Mouse (Mus musculus) urinary bladder, postnatal 10 days (tissue): ENCODE results near the gene Ciao2b.

ENCODE experiments used
- DNase-seq: peaks from one replicate; pipeline ENCODE4 v3.0.0; 2022; ENCODE audit warnings: low spot score

The Ciao2b gene

GRCm38 (mm10) chr8:104613119-104613518, 28.6 kb downstream of the Ciao2b start:
- DNase-seq: no peak

- DNase-seq: no peak
Measured at GRCm38 (mm10) chr8:104611613-104612012, 30.2 kb downstream of the Ciao2b start.

- no peak for DNase-seq
Measured at GRCm38 (mm10) chr8:104610185-104610766, 31.5 kb downstream of the Ciao2b start.

DNA sequence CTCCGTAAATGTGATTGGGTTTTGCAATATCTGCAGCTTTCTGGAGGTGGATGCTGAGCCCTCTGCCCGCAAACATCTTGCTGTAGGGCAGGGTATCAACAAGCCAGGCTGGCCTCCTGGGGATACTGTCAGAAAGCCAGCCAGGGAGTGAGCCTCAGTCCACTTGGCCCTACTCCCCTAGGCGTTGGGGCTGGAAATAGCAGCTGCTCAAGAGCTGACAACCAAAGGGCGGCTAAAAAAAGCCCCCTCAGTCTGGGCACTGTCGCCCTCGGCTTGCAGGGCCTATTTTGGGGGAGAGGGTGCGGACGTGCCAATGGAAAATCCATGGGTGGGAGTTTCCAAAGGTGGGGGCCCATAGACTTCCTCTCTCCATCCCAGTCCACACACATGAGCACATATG, 32.5 kb downstream of the Ciao2b start:
- DNase-seq: no peak

- no peak for DNase-seq
Measured at GRCm38 (mm10) chr8:104607944-104608343, 33.8 kb downstream of the Ciao2b start.

DNA sequence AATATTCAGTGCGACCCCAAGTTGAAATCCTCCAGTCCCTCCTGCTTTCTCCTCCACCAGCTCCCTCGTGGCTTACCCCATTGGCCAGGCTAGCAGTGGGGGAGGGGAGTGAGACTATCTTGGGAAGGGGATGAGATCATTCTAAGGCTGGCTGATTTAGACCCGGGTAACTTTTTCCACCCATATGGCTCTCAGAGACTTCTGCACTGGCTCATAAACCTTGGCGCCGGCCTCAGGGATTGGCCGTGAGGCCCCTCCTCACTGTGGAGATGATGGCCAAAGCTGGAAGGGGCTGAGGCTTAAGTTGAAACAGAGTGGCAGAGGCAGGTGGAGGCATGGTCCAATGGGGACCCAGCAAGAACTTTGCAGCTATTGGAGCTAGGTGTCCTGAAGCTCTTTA, 35.4 kb downstream of the Ciao2b start:
- DNase-seq: no peak

DNA sequence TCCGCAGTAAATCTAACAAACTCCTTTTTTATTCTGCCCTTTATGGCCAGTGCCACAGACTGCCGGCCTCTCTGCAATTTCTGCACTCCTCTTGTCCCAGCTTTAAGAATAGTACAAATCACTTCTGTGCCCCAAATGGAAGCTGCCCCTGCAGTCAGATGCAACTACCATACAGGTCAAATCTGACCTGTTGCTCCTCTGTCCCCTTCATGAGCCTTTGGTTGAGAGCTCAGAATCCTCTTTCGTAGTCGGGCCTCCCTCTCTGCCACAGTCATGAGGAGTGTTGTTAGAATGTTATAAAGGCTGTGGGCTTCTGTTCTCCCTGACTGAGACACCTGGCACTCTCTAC, 38.5 kb downstream of the Ciao2b start:
- DNase-seq: no peak

DNA sequence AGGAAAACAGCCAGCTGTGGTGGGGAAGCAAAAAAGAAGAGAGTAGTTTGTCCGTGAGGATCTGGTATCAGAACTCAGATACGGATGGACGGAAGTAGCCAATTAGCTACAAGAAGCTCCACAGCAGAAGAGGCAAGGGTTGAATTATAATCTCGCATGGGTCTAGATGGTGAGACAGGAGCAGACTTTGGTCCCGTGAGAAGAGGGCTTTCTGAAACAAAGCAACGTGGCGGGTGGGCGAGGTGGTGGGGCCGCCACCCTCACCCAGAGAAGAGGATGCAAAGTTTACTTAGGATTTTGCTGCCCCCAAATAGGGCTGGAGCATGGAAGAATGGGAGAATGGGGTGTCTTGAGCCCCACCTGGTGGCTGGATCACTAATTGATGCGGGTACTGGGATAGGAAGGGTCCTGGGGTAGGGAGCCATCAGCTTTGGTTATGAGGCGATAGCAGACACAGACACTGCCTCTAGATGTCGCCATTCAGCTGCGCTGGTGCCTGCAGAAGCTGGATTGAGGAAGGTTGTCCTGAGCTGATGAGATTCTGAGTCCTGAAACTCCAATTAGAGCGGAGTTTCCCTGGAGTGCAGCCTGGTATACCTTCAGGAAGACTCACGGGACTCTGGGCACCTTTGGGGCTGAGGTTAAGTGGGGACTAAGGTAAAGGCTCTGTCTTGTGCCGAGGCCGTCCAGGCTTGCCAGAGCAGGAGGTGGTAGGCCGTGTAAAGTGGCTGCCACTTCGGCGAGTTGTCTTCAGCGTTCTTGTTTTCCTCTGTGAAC, 39.1 kb downstream of the Ciao2b start:
- DNase-seq: no peak

GRCm38 (mm10) chr8:104601941-104602371, 39.8 kb downstream of the Ciao2b start:
- DNase-seq: no peak

DNA sequence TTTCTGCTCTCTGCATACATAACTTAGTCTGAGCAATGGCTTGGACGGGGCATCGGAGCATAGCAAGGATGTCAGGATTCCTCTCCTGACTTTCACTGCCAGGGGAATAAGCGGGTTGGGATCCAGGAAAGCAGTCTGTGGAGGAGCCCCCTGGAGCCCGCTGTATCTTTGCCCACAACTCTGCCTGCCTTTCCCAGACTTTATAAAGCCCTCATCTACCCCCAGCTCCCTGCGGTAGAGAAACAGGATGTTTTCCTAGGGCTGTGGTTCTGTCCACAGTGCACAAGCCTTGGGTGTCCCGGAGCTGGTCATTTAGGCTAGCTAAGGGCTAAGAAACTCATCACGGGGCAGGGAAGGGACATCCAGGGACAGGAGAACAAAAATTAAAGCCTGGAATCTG, 40.4 kb downstream of the Ciao2b start:
- DNase-seq: no peak

DNA sequence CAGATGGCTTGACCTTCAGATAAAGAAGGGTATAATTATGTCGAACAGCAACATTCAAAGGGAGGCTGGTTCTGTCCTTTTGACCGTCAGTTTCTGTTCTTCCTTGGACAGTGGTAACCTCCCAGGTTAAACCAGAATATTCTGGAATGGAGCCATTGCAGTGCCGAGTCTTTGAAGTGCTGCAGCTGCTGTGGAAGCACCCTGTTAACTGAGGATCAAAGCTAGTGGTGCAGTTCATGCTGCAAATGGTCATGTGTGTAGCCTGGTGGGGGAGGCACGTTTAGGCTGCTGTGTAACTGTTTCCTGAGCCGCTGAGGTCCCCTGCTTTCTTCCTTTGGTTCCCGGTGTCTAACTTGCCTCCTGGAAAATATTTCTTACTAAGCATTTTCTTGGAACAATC, 43.3 kb downstream of the Ciao2b start:
- no peak for DNase-seq

DNA sequence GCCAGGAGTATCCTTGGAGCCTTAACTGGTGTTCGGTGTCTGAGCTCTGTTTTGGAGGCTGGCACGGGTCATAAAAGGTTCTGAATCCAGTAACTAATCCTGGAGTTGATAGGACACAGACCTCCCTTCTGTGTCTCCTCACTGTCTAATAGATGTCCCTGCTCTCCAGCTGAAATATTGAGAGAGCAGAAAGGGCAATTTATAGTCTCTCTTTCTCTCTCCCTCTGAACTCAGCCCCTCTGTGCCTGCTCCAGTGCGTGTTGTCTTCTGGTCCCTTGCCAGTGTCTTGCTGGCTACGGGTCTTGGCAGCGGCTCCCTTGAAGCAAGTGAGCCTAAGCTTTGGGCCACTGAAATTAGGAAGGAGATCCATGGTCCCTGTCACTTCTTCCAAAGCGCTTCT, 44.1 kb downstream of the Ciao2b start:
- DNase-seq: no peak

DNA sequence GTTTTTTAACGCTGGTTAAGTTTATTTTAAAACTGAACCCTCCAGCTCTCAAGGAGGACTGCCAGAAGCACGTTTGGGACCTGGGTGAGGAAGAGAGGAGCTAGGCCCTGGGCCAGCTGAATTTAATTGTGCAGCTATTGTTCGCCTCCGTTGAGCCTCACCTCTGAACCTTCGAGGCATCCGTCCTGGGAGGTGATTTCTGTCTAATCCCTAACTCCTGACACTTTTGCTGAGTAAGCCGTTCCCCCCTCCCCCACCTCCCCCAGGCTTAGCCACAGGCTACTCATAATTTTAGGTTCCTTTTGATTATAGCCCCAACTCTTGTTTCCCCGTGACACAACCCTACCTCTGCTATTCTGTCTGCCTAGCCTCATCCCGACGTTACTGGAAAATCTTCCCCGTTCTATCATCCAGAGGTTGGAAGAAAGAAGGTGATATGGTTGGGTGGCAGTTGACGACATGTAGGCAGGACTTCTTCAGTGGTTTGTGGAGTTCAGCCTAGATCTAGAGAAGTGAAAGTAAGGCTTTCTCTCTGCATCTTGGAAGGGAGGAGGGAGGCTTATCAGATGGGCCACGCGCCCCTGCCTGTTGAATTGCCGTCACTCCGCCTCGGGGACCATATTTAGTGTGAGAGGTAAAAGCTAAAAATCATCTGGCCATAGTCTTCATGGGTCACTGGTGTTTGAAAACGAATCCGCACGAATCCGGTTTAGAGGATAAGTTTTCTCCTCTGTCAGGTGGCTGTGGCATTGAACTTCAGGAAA, 45.8 kb downstream of the Ciao2b start:
- no peak for DNase-seq

GRCm38 (mm10) chr8:104594611-104595362, 47.0 kb downstream of the Ciao2b start:
- no peak for DNase-seq

DNA sequence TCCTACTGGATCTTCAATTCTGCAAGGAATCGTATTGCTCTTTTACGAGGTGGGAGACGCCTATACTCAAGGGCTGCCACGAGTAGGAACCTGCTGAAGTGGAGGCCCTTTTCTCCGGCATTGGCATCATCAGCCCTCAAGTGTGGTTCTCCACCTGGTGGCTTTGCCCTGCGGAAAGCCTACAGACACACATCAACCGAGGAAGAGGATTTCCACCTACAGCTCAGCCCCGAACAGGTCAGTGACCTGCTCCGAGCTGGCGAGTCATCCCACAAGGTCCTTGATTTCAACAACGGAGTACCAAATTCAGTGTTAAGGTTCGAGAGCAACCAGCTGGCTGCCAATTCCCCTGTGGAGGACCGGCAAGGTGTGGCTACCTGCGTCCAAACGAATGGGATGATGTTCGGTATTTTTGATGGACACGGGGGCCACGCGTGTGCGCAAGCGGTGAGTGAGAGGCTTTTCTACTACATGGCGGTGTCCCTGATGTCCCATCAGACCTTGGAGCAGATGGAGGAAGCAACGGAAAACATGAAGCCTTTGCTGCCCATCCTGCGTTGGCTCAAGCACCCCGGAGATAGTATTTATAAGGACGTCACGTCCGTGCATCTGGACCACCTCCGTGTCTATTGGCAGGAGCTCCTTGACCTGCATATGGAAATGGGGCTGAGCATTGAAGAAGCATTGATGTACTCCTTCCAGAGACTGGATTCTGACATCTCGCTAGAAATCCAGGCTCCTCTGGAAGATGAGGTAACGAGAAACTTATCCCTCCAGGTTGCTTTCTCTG, 48.0 kb downstream of the Ciao2b start:
- DNase-seq: no peak

GRCm38 (mm10) chr8:104592566-104592965, 49.2 kb downstream of the Ciao2b start:
- DNase-seq: no peak

GRCm38 (mm10) chr8:104591856-104592255, 49.9 kb downstream of the Ciao2b start:
- no peak for DNase-seq

DNA sequence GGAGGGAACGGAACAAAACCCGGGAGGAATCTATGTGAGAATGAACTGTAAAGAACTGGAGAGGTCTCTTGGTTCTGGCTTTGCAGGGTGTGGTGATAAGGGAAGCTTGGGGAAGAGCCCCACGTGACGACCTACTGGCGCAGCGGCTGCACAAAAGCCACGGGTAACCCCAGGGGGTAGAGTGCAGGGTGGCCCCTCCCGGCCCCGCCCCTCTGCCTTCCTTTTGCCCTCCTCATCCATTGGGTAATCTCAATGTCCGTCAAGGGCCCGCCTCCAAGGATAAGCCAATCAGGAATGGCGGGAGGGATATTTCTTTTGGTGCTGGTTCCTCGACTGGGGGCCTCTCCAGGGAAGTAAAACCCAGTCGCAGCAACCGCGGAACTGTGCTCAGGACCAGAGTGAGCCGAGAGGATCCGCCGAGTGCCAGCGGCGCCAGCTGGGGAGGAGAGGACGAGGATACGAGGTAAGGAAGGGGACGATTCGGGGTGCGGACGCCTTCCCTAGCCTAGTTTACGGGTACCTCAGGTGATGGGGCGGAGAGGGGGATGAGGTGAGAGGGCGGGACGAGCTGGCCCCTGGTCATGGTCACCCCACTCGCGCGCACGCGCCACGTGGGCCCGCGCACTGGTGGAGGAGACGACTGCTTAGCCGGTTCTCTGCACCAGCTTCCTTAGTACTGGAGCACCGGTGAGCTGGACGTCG, 50.5 kb downstream of the Ciao2b start, which contains the start of gene Pdp2:
Gene Pdp2 (plus strand): TSS at position 319 of the 702 bp plus-strand sequence.
- DNase-seq: peak; percentile 66

DNA sequence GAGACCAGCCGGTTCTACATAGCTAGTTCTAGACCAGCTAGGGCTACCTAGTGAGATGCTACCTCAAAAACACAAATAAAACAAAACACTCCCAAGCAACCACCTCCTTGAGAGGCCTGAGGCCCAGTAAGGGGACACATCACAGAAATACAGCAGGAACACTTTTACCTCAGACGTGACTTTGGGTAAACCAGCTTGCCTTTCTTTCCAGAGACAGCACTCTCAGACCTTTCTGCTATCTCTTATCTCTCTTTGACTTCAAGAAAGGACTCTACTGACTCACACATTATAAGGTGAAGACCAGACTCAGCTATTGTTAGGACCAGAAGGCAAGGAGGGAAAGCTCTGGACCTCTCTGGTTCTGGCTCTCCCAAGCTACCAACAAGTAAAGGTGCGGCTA, 51.5 kb downstream of the Ciao2b start:
- DNase-seq: no peak
